Mouse (Mus musculus): ENCODE measurements at regions not wholly inside any gene's neighbourhood (a gene's known extent, or its start where the extent isn't known, plus 50 kb on each side); places are given as distances from the start of the nearest gene placed in this dataset.

DNA sequence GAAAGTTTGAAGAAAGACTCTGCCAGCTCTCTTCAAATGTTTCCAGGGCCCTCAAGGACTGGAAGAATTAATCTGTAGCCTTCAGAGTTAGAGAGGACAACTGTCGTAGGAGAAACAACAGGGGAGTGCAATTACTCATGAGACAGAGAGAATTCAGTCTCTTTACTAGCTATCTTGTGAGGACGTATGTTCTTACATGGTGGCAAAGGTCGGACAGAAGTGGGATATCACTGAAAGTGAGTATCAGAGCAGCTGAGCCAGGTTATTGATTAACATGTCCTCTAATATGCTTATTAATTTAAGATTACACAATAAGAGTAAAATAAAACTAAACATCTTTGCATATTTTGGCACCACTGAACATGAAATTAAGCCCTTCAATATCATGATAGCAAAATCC lies 53.8 kb upstream of the Trp63 start:
- TF ChIP-seq POLR2A (IDR thresholded peaks at IDR 0.05; ENCODE audit: control insufficient read depth in 1 of 2, insufficient read depth in 1 of 2, low read depth in 1 of 2, low read length in 2 of 2, poor library complexity in 1 of 2) (no peak), MAZ (IDR thresholded peaks at IDR 0.05; ENCODE audit: low read depth, low read length) (no peak), TCF12 (IDR thresholded peaks at IDR 0.05; ENCODE audit: low read depth, low read length) (no peak), CTCF (IDR thresholded peaks at IDR 0.05 in 2 of 3, conservative IDR thresholded peaks at IDR 0.05 in 1 of 3; ENCODE audit: control insufficient read depth in 1 of 3, insufficient read depth in 1 of 3, low read depth in 2 of 3, low read length in 3 of 3, poor library complexity in 1 of 3, severe bottlenecking in 1 of 3) (no peak), CHD1 (IDR thresholded peaks at IDR 0.05; ENCODE audit: low read depth, low read length) (no peak)

Measured in MEL (cell line).